Mouse (Mus musculus): ENCODE measurements around the gene Schip1. TPM values are rescaled to one million over a fixed set of nuclear protein-coding genes. Genes with fewer than 3 reads are reported as not detected.

The Schip1 gene
- polyA plus RNA-seq, 1 experiment from 2014 or later: 39.7 TPM

DNA sequence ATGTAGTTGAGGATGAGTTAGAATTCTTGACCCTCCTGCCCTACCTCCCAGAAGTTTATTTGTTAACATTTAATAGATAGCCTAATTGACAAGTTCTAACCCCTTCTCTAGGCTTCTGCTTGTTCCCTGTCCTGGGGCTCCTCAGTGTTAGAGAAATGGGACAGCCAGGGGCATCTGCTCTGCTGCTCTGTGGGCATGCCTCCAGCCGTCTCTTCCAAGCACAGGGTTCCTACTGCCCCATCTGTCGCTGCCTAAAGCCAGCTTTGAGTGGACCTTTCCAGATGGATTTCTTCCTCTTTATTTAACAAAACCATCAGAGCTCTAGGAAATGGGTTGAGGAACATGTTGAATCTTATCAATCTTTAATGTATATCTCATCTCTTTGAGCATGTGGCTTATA lies 357.2 kb downstream of the Schip1 start:
- Histone ChIP-seq H3K4me3 (no peak overlapping the region), H3K9me3 (replicated peaks) (no peaks in the 10 kb centered on the region), H3K4me1 (peaks cover 4% of the 10 kb centered on the region; the same call in 1 of the 2 replicates), H3K27ac (replicated peaks) (no peak overlapping the region), H3K27me3 (ENCODE audit: low read depth, poor library complexity, severe bottlenecking) (no peaks in the 10 kb centered on the region), H3K36me3 (no peaks in the 10 kb centered on the region)
- WGBS: 91% methylated on average over 2 of the region's 2 CpGs
- no peak for DNase-seq (ENCODE audit: low spot score)

DNA sequence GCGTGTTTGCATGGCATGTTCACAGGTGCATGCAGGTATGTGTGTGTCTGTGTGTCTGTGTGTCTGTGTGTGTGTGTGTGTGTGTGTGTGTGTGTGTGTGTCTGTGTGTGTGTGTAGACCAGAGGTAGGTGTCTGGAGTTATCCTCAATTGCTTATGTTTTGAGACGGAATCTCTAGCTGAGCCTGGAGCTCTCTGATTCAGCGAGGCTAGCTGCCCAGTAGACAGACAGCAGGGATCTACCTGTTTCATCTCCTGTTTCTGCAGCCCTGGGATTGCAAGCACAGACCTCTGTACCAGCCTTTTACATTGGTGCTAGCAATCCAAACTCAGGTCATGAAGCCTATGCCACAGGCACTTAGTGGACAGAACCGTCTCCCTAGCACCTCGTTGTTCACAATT lies 363.5 kb downstream of the Schip1 start:
- Histone ChIP-seq H3K36me3 (no peaks in the 10 kb centered on the region), H3K27me3 (ENCODE audit: low read depth, poor library complexity, severe bottlenecking) (no peaks in the 10 kb centered on the region), H3K4me3 (no peak overlapping the region), H3K9me3 (replicated peaks) (no peaks in the 10 kb centered on the region), H3K4me1 (peaks cover 7% of the 10 kb centered on the region; the same call in 1 of the 2 replicates), H3K27ac (replicated peaks) (no peak overlapping the region)
- WGBS: 85% methylated on average over 5 of the region's 5 CpGs
- no peak for DNase-seq (ENCODE audit: low spot score)

DNA sequence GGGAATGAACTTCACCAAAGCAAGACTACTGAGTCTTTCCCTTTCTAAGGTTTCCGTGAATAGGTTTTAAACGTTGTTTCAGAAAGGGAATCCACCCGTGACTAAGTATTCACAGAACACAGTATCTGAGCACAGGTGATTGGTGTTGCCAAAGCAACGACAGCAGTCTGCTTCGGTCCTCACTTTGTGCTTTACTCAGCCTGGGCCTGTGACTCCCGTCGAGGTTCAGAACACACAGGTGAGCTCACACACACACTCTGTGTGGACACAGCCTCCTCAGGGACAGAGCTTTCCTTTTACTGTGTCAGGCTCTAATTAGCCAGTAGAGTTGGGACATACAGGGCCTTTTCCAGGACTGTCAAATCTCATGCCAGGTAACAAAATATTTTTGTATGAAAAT lies 369.8 kb downstream of the Schip1 start:
- Histone ChIP-seq H3K27ac (replicated peaks) (no peak overlapping the region), H3K9me3 (replicated peaks) (no peaks in the 10 kb centered on the region), H3K4me3 (no peak overlapping the region), H3K4me1 (peaks cover 9% of the 10 kb centered on the region), H3K36me3 (no peaks in the 10 kb centered on the region), H3K27me3 (ENCODE audit: low read depth, poor library complexity, severe bottlenecking) (no peaks in the 10 kb centered on the region)
- DNase-seq (ENCODE audit: low spot score): no peak
- whole genome bisulfite sequencing: 48% methylated on average over 7 of the region's 7 CpGs

DNA sequence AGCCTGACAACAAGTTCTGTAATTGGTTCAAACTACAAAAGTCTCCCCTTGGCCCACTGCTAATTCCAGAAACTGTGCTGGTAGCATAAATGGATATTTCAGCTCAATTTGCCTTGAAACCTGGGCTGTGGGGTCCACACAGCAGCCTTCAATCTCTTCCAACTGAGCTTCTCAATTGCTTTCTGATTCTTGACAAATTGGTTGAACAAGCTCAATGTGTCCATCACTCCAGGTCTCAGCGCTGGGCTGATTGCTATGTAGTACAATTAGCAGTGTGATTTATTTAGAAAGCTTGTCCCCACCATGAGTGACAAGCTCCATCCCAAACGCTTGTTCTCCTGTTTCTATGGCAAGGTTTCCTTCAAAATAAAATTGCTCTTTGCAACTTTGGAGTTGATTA lies 370.3 kb downstream of the Schip1 start:
- H3K36me3 ChIP-seq: no peaks in the 10 kb centered on the region
- H3K27me3 ChIP-seq (ENCODE audit: low read depth, poor library complexity, severe bottlenecking): no peaks in the 10 kb centered on the region
- no peak overlapping the region for H3K4me3 ChIP-seq
- no peaks in the 10 kb centered on the region for H3K9me3 ChIP-seq (replicated peaks)
- DNase-seq (ENCODE audit: low spot score): no peak
- 82% methylated on average over 2 of the region's 2 CpGs for WGBS
- no peak overlapping the region for H3K27ac ChIP-seq (replicated peaks)
- peaks cover 9% of the 10 kb centered on the region for H3K4me1 ChIP-seq

- Histone ChIP-seq H3K4me1 (peaks cover 4% of the 10 kb centered on the region), H3K36me3 (no peaks in the 10 kb centered on the region), H3K27ac (replicated peaks) (no peak overlapping the region), H3K9me3 (replicated peaks) (no peaks in the 10 kb centered on the region), H3K4me3 (no peak overlapping the region), H3K27me3 (ENCODE audit: low read depth, poor library complexity, severe bottlenecking) (no peaks in the 10 kb centered on the region)
- WGBS: 83% methylated on average over 2 of the region's 2 CpGs
- no peak for DNase-seq (ENCODE audit: low spot score)
Measured at GRCm38 (mm10) chr3:68448480-68448879, 383.9 kb downstream of the Schip1 start.

DNA sequence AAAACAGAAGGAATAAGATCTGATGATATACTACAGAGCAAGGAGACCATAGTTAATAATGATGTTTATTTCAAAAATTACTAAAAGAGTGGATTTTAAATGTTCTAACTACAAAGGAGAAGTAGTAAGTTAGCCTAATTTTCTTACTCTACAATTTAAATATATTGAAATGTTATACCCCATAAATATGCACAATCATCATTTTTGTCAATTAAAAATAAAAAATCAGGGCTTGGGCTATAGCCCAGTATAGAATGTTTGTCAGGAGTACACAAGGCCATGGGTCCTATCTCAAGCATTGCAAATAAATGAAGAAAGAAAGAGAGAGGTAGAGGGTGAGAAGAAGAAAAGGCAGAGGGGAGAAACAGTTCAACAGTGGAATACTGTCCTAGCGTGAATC lies 387.0 kb downstream of the Schip1 start:
- WGBS: 91% methylated on average over 1 of the region's 1 CpGs
- Histone ChIP-seq H3K27me3 (ENCODE audit: low read depth, poor library complexity, severe bottlenecking) (no peaks in the 10 kb centered on the region), H3K36me3 (no peaks in the 10 kb centered on the region), H3K4me3 (no peak overlapping the region), H3K4me1 (peaks cover 4% of the 10 kb centered on the region), H3K9me3 (replicated peaks) (no peaks in the 10 kb centered on the region), H3K27ac (replicated peaks) (no peak overlapping the region)
- DNase-seq (ENCODE audit: low spot score): no peak

GRCm38 (mm10) chr3:68453266-68453665 lies 388.7 kb downstream of the Schip1 start:
- Histone ChIP-seq H3K4me1 (peaks cover 4% of the 10 kb centered on the region), H3K4me3 (no peak overlapping the region), H3K27me3 (ENCODE audit: low read depth, poor library complexity, severe bottlenecking) (no peaks in the 10 kb centered on the region), H3K9me3 (replicated peaks) (no peaks in the 10 kb centered on the region), H3K27ac (replicated peaks) (no peak overlapping the region), H3K36me3 (no peaks in the 10 kb centered on the region)
- DNase-seq (ENCODE audit: low spot score): no peak
- 31% methylated on average over 5 of the region's 5 CpGs for WGBS

GRCm38 (mm10) chr3:68453719-68454455 lies 389.3 kb downstream of the Schip1 start:
- 61% methylated on average over 10 of the region's 10 CpGs for WGBS
- DNase-seq (ENCODE audit: low spot score): no peak
- no peaks in the 10 kb centered on the region for H3K36me3 ChIP-seq
- peaks cover 4% of the 10 kb centered on the region for H3K4me1 ChIP-seq
- no peak overlapping the region for H3K4me3 ChIP-seq
- H3K27ac ChIP-seq (replicated peaks): no peak overlapping the region
- H3K27me3 ChIP-seq (ENCODE audit: low read depth, poor library complexity, severe bottlenecking): no peaks in the 10 kb centered on the region
- no peaks in the 10 kb centered on the region for H3K9me3 ChIP-seq (replicated peaks)

DNA sequence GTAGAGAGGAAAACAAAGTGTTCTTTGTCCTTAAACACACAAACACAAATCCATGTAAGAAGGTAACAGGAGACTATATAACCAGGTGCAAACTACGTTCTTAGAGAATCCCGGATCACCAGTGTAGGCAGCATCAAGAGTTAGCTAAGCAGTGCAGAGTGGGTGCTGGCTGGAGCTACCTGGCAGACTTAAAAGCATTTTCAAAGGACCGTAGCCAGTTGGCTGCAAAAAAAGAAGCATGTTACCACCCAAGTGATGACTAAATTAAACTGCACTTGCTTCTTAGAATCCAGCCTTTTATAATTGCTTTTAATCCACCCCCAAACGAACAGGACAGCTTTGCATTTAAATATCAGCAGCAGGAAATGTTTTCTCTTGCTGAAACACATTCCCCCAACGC lies 402.0 kb downstream of the Schip1 start:
- H3K4me1 ChIP-seq: peaks cover 32% of the 10 kb centered on the region
- H3K27me3 ChIP-seq (ENCODE audit: low read depth, poor library complexity, severe bottlenecking): peaks cover 6% of the 10 kb centered on the region; the same call in 1 of the 2 replicates
- no peak overlapping the region for H3K4me3 ChIP-seq
- WGBS: 34% methylated on average over 5 of the region's 5 CpGs
- no peaks in the 10 kb centered on the region for H3K36me3 ChIP-seq
- no peaks in the 10 kb centered on the region for H3K9me3 ChIP-seq (replicated peaks)
- no peak for DNase-seq (ENCODE audit: low spot score)
- H3K27ac ChIP-seq (replicated peaks): no peak overlapping the region

GRCm38 (mm10) chr3:68467941-68468687 lies 403.5 kb downstream of the Schip1 start:
- H3K27me3 ChIP-seq (ENCODE audit: low read depth, poor library complexity, severe bottlenecking): peaks cover 6% of the 10 kb centered on the region; the same call in 1 of the 2 replicates
- peak; percentile 53 for DNase-seq (ENCODE audit: low spot score)
- peak overlapping the region; percentile 45 for H3K4me3 ChIP-seq
- H3K9me3 ChIP-seq (replicated peaks): no peaks in the 10 kb centered on the region
- peaks cover 32% of the 10 kb centered on the region for H3K4me1 ChIP-seq
- H3K36me3 ChIP-seq: no peaks in the 10 kb centered on the region
- peak overlapping the region; percentile 50; the same call in 1 of the 2 replicates for H3K27ac ChIP-seq (replicated peaks)
- WGBS: under 1% methylated on average over 10 of the region's 10 CpGs

DNA sequence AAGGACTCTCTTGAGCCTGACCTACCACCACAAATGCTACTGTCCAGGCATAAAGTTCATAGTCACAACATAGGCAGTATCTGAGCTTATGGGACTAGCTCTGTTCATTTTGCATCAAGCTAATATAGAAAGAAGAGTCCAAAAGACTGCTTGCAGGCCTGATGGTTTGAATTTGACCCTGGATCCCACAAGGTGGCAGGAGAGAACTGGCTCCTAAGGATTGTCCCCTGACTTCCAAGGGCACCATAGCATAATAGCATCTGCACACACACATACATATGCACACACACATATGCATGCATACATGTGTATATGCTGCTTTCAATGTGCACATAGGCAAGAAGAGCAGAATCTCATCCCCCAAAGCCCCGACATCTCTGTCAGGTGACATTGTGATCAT lies 405.0 kb downstream of the Schip1 start:
- Histone ChIP-seq H3K4me1 (peaks cover 32% of the 10 kb centered on the region), H3K27me3 (ENCODE audit: low read depth, poor library complexity, severe bottlenecking) (peaks cover 6% of the 10 kb centered on the region; the same call in 1 of the 2 replicates), H3K36me3 (no peaks in the 10 kb centered on the region), H3K4me3 (no peak overlapping the region), H3K27ac (replicated peaks) (no peak overlapping the region), H3K9me3 (replicated peaks) (no peaks in the 10 kb centered on the region)
- WGBS: 89% methylated on average over 1 of the region's 1 CpGs
- DNase-seq (ENCODE audit: low spot score): no peak

DNA sequence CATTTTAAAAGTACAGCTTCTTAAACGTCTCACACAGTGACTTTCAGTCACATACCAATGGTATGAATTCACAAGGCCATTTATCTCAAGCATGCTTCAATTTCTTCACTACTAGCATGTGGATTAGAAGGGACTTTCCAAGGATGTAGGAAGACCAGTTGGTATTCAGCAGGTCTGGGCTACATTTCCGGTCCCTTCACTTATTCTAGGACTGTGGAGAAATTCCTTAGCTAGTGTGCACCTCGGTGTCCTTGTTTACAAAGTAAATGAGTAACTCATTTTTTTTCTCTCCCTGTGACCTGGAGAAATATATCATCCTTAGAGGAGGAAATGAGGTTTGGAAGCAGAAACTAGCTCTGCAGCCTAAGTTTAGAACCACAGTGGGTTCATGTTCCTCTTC lies 405.5 kb downstream of the Schip1 start:
- Histone ChIP-seq H3K36me3 (no peaks in the 10 kb centered on the region), H3K27me3 (ENCODE audit: low read depth, poor library complexity, severe bottlenecking) (peaks cover 6% of the 10 kb centered on the region; the same call in 1 of the 2 replicates), H3K4me3 (no peak overlapping the region), H3K27ac (replicated peaks) (no peak overlapping the region), H3K4me1 (peaks cover 32% of the 10 kb centered on the region), H3K9me3 (replicated peaks) (no peaks in the 10 kb centered on the region)
- 67% methylated on average over 3 of the region's 3 CpGs for whole genome bisulfite sequencing
- no peak for DNase-seq (ENCODE audit: low spot score)

- Histone ChIP-seq H3K27ac (replicated peaks) (no peak overlapping the region), H3K36me3 (no peaks in the 10 kb centered on the region), H3K4me3 (no peak overlapping the region), H3K9me3 (replicated peaks) (no peaks in the 10 kb centered on the region), H3K27me3 (ENCODE audit: low read depth, poor library complexity, severe bottlenecking) (peaks cover 6% of the 10 kb centered on the region; the same call in 1 of the 2 replicates), H3K4me1 (peaks cover 32% of the 10 kb centered on the region)
- WGBS: 79% methylated on average over 5 of the region's 5 CpGs
- no peak for DNase-seq (ENCODE audit: low spot score)
Measured at GRCm38 (mm10) chr3:68470622-68471021, 406.0 kb downstream of the Schip1 start.
